Mouse (Mus musculus) C2C12 (cell line): ENCODE measurements around the gene Pkd1l1.

Experiments used
- CEBPB ChIP-seq: IDR thresholded peaks from one replicate; pipeline ENCODE4 v1.6.1; 2011; ENCODE audit warnings: low read depth, mild to moderate bottlenecking, control low read depth, moderate library complexity
- CTCF ChIP-seq: IDR thresholded peaks from one replicate; pipeline ENCODE4 v1.5.1; 2011; ENCODE audit not compliant: control insufficient read depth, insufficient read depth, insufficient read length
- FOSL1 ChIP-seq: IDR thresholded peaks from one replicate; pipeline ENCODE4 v1.8.0; 2011; ENCODE audit warnings: mild to moderate bottlenecking, low read length; ENCODE audit not compliant: poor library complexity, insufficient read depth, severe bottlenecking
- MAX ChIP-seq: IDR thresholded peaks from one replicate; pipeline ENCODE4 v1.6.1; 2011; ENCODE audit warnings: mild to moderate bottlenecking, control low read depth
- MYOD1 ChIP-seq: IDR thresholded peaks from one replicate; pipeline ENCODE4 v1.6.1; 2011; ENCODE audit warnings: low read depth; ENCODE audit not compliant: control insufficient read depth, insufficient read length
- MYOG ChIP-seq: IDR thresholded peaks from one replicate; pipeline ENCODE4 v1.6.1; 2011; ENCODE audit not compliant: control insufficient read depth, insufficient read length; ENCODE audit errors: extremely low read depth
- USF1 ChIP-seq: IDR thresholded peaks from one replicate; pipeline ENCODE4 v1.6.1; 2011; ENCODE audit warnings: low read depth, mild to moderate bottlenecking, control low read depth, moderate library complexity

- TF ChIP-seq CTCF (no peak), USF1 (no peak), MAX (no peak), MYOD1 (no peak), CEBPB (no peak), MYOG (no peak), FOSL1 (no peak)
These were observed 56.9 kb downstream of the Pkd1l1 start for GRCm38 (mm10) chr11:8916081-8916671.
